Mouse (Mus musculus) neural tube, embryonic 15.5 days (tissue): ENCODE measurements around the gene Dedd2. TPM values are rescaled to one million over a fixed set of nuclear protein-coding genes. Genes with fewer than 3 reads are reported as not detected.

ENCODE experiments used
- ATAC-seq: fragments of 200-750 bp; cut with Nextera tagmentation; 2 replicates; pipeline ENCODE4 v1.8.0; 2017; ENCODE audit warnings: mild to moderate bottlenecking, moderate TSS enrichment, moderate library complexity; ENCODE audit not compliant: low FRiP score
- H3K27ac ChIP-seq: fragments of 300-500 bp; sonication (generic); replicated peaks from 2 replicates; pipeline ENCODE4 v1.5.1; 2015; ENCODE audit warnings: mild to moderate bottlenecking, inconsistent platforms
- H3K27me3 ChIP-seq: fragments of 300-500 bp; sonication (generic); replicated peaks from 2 replicates; pipeline ENCODE4 v1.6.1; 2015; ENCODE audit warnings: inconsistent platforms
- H3K36me3 ChIP-seq: fragments of 300-500 bp; sonication (generic); 2 replicates; pipeline ENCODE4 v1.6.1; 2015; ENCODE audit warnings: inconsistent platforms
- H3K4me1 ChIP-seq: fragments of 300-500 bp; sonication (generic); 2 replicates; pipeline ENCODE4 v1.6.1; 2015; ENCODE audit warnings: inconsistent platforms
- H3K4me2 ChIP-seq: fragments of 300-500 bp; sonication (generic); 2 replicates; pipeline ENCODE4 v1.6.1; 2015; ENCODE audit warnings: inconsistent platforms, mild to moderate bottlenecking, moderate library complexity
- H3K4me3 ChIP-seq: fragments of 300-500 bp; sonication (generic); replicated peaks from 2 replicates; pipeline ENCODE4 v1.5.1; 2015; ENCODE audit warnings: mild to moderate bottlenecking, inconsistent platforms
- H3K9ac ChIP-seq: fragments of 300-500 bp; sonication (generic); replicated peaks from 2 replicates; pipeline ENCODE4 v1.6.1; 2015; ENCODE audit warnings: mild to moderate bottlenecking, inconsistent platforms
- H3K9me3 ChIP-seq: fragments of 300-500 bp; sonication (generic); replicated peaks from 2 replicates; pipeline ENCODE4 v1.6.1; 2016; ENCODE audit warnings: inconsistent platforms
- WGBS: fragments of 180-500 bp; shearing (Covaris S2); methylation state at CpG from one replicate; pipeline ENCODE4 v1.1.7; 2015; ENCODE audit warnings: mixed read lengths; 5-methylcytosine and 5-hydroxymethylcytosine counted together
- polyA plus RNA-seq: library from polyadenylated mRNA; unstranded; fragments of >200 nt; fragmentation: Nextera tagmentation; extraction: Ambion mirVana; gene quantifications from 2 replicates; pipeline ENCODE4 v1.2.1, GENCODE M21; 2015

Gene Dedd2
- polyA plus RNA-seq, 1 experiment from 2014 or later = 17.7 TPM

DNA sequence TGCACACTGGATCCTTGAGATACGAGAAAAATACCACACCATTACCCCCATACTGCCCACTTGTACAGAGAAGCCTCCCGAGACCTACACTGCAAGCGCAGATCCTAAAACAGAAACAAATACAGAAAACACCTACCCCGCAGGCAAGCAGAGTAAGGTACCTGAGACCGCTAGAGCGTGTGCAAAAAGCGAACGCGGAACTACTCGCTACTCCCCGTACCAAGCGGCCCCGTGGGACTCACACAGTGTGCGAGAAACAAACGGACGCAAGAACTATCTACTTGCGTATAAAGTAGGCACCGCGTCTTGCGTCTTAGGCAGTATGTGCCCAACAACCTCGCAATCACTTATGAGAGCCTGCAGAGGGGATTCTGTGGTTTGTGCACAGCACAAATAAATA, 38.6 kb downstream of the Dedd2 start:
- Histone ChIP-seq H3K27ac (no peak overlapping the region), H3K9ac (peak overlapping the region; percentile 34; the same call in 1 of the 2 replicates), H3K27me3 (peaks cover 16% of the 10 kb centered on the region; the same call in 1 of the 2 replicates), H3K4me1 (peaks cover 38% of the 10 kb centered on the region), H3K4me2 (peak overlapping the region; percentile 66), H3K4me3 (peak overlapping the region; percentile 30), H3K9me3 (no peaks in the 10 kb centered on the region), H3K36me3 (no peaks in the 10 kb centered on the region)
- no peak for ATAC-seq
- 5% methylated on average over 21 of the region's 21 CpGs for WGBS

DNA sequence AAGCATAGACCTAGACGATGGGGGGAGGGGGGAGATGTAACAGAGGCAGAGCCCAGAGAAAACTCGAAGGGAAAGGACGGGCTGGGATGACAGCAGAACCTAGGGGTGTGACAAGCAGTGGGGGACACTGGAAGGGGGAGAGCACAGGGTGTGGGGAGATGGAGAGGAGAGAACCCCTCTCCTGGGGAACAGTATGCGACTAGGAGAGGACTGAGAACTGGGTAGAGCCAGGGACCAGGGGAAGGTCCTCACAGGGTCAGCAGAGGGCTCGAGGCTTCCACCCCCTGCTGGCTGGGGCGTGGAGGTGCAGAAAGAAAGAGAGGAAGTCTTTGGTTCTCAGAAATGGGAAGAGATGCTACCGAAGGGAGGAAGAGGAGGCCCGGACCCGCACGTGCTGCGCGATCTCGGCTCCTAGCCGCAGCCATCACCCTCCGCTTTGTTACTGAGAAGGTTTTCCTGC, 39.1 kb downstream of the Dedd2 start:
- no peaks in the 10 kb centered on the region for H3K36me3 ChIP-seq
- WGBS = 2% methylated on average over 15 of the region's 15 CpGs
- ATAC-seq = no peak

DNA sequence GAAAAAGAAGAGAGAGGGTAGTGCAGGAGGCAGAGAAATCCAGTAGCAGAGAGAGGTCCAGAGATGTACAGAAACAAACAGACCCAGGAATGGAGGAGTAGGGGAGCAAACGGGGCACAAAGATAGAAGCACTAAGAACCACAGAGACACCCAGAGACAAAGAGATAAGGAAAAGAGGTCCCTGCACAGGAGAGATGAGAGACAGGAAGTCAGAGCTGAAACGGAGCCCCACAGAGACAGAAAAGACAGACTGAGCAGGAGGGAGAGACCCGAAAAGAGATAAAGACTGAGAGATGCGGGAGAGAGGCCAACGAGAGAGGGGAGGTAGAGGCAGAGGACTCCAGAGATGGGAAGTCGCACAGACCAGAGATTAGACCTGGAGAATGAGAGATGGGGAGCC, 39.9 kb downstream of the Dedd2 start:
- H3K4me1 ChIP-seq = peaks cover 51% of the 10 kb centered on the region
- no peaks in the 10 kb centered on the region for H3K36me3 ChIP-seq
- H3K9ac ChIP-seq = peak overlapping the region; percentile 81; the same call in 1 of the 2 replicates
- WGBS = 4% methylated on average over 6 of the region's 6 CpGs
- peak overlapping the region; percentile 99 for H3K27ac ChIP-seq
- H3K9me3 ChIP-seq = no peaks in the 10 kb centered on the region
- peak overlapping the region; percentile 62 for H3K4me3 ChIP-seq
- peaks cover 16% of the 10 kb centered on the region; the same call in 1 of the 2 replicates for H3K27me3 ChIP-seq
- peak overlapping the region; percentile 66 for H3K4me2 ChIP-seq
- no peak for ATAC-seq

More for the DNA sequence above, 39.1 kb downstream of the Dedd2 start:
- Histone ChIP-seq H3K4me3 (peak overlapping the region; percentile 30), H3K9ac (peak overlapping the region; percentile 34; the same call in 1 of the 2 replicates), H3K9me3 (no peaks in the 10 kb centered on the region), H3K27ac (no peak overlapping the region), H3K4me2 (peak overlapping the region; percentile 66), H3K27me3 (peaks cover 16% of the 10 kb centered on the region; the same call in 1 of the 2 replicates), H3K4me1 (peaks cover 42% of the 10 kb centered on the region)

DNA sequence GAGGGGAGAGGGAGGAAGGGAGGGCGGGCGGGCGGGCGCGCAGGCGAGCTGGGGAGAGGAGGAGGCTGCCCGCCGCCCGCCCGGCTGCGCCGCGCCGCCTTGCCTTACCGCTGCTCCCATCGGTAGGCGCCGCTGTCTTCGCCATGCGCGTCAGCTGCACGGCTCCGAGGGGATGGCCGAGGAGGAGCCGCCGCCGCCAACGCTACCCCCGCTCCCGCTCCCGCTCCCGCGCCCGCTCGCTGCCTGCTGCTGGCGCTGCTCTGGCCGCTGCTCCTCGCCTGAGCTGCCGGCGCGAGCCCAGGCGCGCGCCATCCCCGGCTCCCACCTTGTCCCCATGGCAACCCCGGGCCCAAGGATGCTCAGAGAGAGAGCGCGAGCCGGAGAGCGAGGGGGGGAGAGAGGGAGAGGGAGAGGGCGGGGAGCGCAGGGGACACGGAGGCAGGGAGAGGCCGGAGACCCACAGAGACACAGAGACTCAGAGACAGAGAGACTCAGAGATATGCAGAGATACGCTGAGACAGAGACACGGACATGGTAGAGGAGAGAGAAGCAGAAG, 40.7 kb downstream of the Dedd2 start, which contains the start of gene Pou2f2:
TSS of gene Pou2f2 (minus strand) at position 121 of the 556 bp plus-strand sequence.
- Histone ChIP-seq H3K27me3 (peaks cover 16% of the 10 kb centered on the region; the same call in 1 of the 2 replicates), H3K4me2 (peak within 1 kb of the TSS; percentile 66), H3K36me3 (no peaks in the 10 kb centered on the region), H3K27ac (peak within 1 kb of the TSS; percentile 99), H3K4me3 (peak within 1 kb of the TSS; percentile 62), H3K9me3 (no peaks in the 10 kb centered on the region), H3K9ac (peak within 1 kb of the TSS; percentile 81), H3K4me1 (peaks cover 58% of the 10 kb centered on the region)
- under 1% methylated on average over 51 of the region's 56 CpGs for WGBS
- ATAC-seq = peak; percentile 92

GRCm38 (mm10) chr7:25178787-25179605, 41.4 kb downstream of the Dedd2 start:
- Histone ChIP-seq H3K9me3 (no peaks in the 10 kb centered on the region), H3K27ac (peak overlapping the region; percentile 99), H3K9ac (peak overlapping the region; percentile 81), H3K4me3 (peak overlapping the region; percentile 62), H3K4me1 (peaks cover 65% of the 10 kb centered on the region), H3K36me3 (no peaks in the 10 kb centered on the region), H3K4me2 (peak overlapping the region; percentile 66), H3K27me3 (peaks cover 16% of the 10 kb centered on the region; the same call in 1 of the 2 replicates)
- ATAC-seq = peak; percentile 66
- under 1% methylated on average over 50 of the region's 56 CpGs for whole genome bisulfite sequencing

- Histone ChIP-seq H3K27ac (peak overlapping the region; percentile 99), H3K36me3 (no peaks in the 10 kb centered on the region), H3K9ac (peak overlapping the region; percentile 81), H3K9me3 (no peaks in the 10 kb centered on the region), H3K4me2 (peak overlapping the region; percentile 66), H3K27me3 (peaks cover 12% of the 10 kb centered on the region; the same call in 1 of the 2 replicates), H3K4me1 (peaks cover 65% of the 10 kb centered on the region), H3K4me3 (peak overlapping the region; percentile 62)
- 1% methylated on average over 15 of the region's 17 CpGs for WGBS
- ATAC-seq = no peak
These were observed 42.1 kb downstream of the Dedd2 start for GRCm38 (mm10) chr7:25178317-25178716.

GRCm38 (mm10) chr7:25174343-25174742, 46.1 kb downstream of the Dedd2 start:
- 34% methylated on average over 11 of the region's 11 CpGs for WGBS
- no peaks in the 10 kb centered on the region for H3K9me3 ChIP-seq
- no peaks in the 10 kb centered on the region for H3K36me3 ChIP-seq
- H3K4me2 ChIP-seq = peak overlapping the region; percentile 24
- ATAC-seq = no peak
- H3K4me3 ChIP-seq = no peak overlapping the region
- no peak overlapping the region for H3K9ac ChIP-seq
- peak overlapping the region; percentile 39 for H3K27ac ChIP-seq
- peaks cover 49% of the 10 kb centered on the region for H3K4me1 ChIP-seq
- no peaks in the 10 kb centered on the region for H3K27me3 ChIP-seq

GRCm38 (mm10) chr7:25172669-25173068, 47.7 kb downstream of the Dedd2 start:
- Histone ChIP-seq H3K4me1 (peaks cover 47% of the 10 kb centered on the region), H3K4me3 (no peak overlapping the region), H3K9ac (no peak overlapping the region), H3K9me3 (no peaks in the 10 kb centered on the region), H3K36me3 (no peaks in the 10 kb centered on the region), H3K27ac (peak overlapping the region; percentile 39), H3K27me3 (no peaks in the 10 kb centered on the region), H3K4me2 (0 out of 2 replicates have a peak overlapping the region, but pooled peaks have one; percentile 11)
- ATAC-seq = no peak
- 22% methylated on average over 5 of the region's 5 CpGs for WGBS

GRCm38 (mm10) chr7:25170583-25170982, 49.8 kb downstream of the Dedd2 start:
- H3K36me3 ChIP-seq = no peaks in the 10 kb centered on the region
- H3K27ac ChIP-seq = no peak overlapping the region
- no peaks in the 10 kb centered on the region for H3K9me3 ChIP-seq
- no peak overlapping the region for H3K9ac ChIP-seq
- H3K4me3 ChIP-seq = no peak overlapping the region
- 42% methylated on average over 3 of the region's 3 CpGs for WGBS
- no peak for ATAC-seq
- H3K4me1 ChIP-seq = peaks cover 26% of the 10 kb centered on the region
- no peak overlapping the region for H3K4me2 ChIP-seq
- no peaks in the 10 kb centered on the region for H3K27me3 ChIP-seq

DNA sequence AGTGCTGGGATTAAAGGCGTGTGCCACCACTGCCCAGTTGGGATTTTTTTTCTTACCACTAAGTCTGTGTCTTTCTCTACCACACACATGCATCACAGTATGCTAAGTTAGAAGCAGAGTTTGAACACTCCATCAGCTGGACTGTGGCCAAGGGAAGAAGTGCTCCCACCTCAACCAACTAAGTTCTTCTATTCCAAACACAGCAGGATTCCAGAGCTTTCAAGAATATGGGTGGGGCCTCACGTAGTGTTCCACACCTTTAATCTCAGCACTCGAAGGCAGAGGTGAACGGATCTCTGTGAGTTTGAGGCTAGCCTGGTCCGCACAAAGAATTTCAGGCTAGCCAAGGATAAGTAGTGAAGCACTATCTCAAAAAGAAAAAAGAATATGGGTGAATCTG, 54.3 kb downstream of the Dedd2 start:
- ATAC-seq = no peak
- WGBS = 89% methylated on average over 5 of the region's 5 CpGs
- no peaks in the 10 kb centered on the region for H3K27me3 ChIP-seq

DNA sequence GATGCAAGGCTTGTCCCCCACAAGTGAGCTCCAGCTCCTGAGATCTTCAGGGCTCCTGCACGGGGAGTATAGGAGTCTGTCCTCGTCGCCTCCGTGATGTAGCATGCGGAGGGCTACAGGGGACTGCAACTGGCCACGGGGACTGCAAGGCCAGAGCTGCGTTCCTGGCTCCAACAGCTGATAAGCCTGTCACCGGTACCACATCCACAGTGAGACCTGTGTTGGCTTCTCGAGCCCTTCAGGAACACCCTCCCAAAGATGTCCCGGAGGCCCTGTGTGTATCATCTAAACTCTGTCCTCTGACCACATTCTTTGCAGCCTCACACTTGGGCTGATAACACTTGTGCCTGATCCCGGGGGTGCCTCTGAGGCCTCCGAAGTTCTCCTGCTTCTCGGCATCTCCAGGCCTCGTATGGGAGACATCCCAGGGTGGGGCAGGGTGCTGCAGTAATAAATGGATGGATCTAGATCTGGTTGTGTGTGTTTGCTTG, 64.2 kb downstream of the Dedd2 start:
- Histone ChIP-seq H3K4me1 (peaks cover 52% of the 10 kb centered on the region), H3K36me3 (peaks cover 2% of the 10 kb centered on the region; the same call in 1 of the 2 replicates), H3K9me3 (no peaks in the 10 kb centered on the region), H3K27ac (no peak overlapping the region), H3K4me2 (no peak overlapping the region), H3K27me3 (no peaks in the 10 kb centered on the region), H3K4me3 (no peak overlapping the region), H3K9ac (no peak overlapping the region)
- no peak for ATAC-seq
- WGBS = 37% methylated on average over 14 of the region's 14 CpGs

More for the DNA sequence above, 54.3 kb downstream of the Dedd2 start:
- H3K4me2 ChIP-seq = no peak overlapping the region
- H3K9ac ChIP-seq = no peak overlapping the region
- H3K9me3 ChIP-seq = no peaks in the 10 kb centered on the region
- H3K4me1 ChIP-seq = peaks cover 15% of the 10 kb centered on the region; the same call in 1 of the 2 replicates
- H3K27ac ChIP-seq = no peak overlapping the region
- no peaks in the 10 kb centered on the region for H3K36me3 ChIP-seq
- H3K4me3 ChIP-seq = no peak overlapping the region
